Mouse (Mus musculus) kidney, adult 2 months (tissue): ENCODE measurements around the gene Ccdc175.

Experiments
- CTCF ChIP-seq: fragments of 200-500 bp; conservative IDR thresholded peaks from 2 replicates; pipeline ENCODE4 v1.5.1; 2011; ENCODE audit warnings: low read depth, mild to moderate bottlenecking, control low read depth, low read length, moderate library complexity, mixed read lengths; ENCODE audit not compliant: insufficient read depth, insufficient read length
- POLR2A ChIP-seq: fragments of 200-500 bp; IDR thresholded peaks from one replicate; pipeline ENCODE4 v1.6.1; 2011; ENCODE audit warnings: low read depth, low read length, control low read depth

- TF ChIP-seq CTCF: no peak
- no peak for TF ChIP-seq POLR2A
These were observed 69.7 kb downstream of the Ccdc175 start for GRCm38 (mm10) chr12:72115126-72115525.
